Mouse (Mus musculus) limb, embryonic 12.5 days (tissue): ENCODE data around the gene Gpatch4. TPM values are rescaled to one million over a fixed set of nuclear protein-coding genes. Genes with fewer than 3 reads are reported as not detected.

Source experiments
- ATAC-seq: fragments of 200-750 bp; cut with Nextera tagmentation; 2 replicates; pipeline ENCODE4 v1.8.0; 2017; ENCODE audit warnings: low read depth, moderate TSS enrichment; ENCODE audit not compliant: insufficient number of reproducible peaks, insufficient read depth, low FRiP score, low TSS enrichment
- H3K27ac ChIP-seq: fragments of 300-500 bp; sonication (generic); 2 replicates; pipeline ENCODE4 v1.5.1; 2016; ENCODE audit warnings: mild to moderate bottlenecking, moderate library complexity
- H3K27me3 ChIP-seq: fragments of 300-500 bp; sonication (generic); 2 replicates; pipeline ENCODE4 v1.6.1; 2016; ENCODE audit warnings: mild to moderate bottlenecking, moderate library complexity
- H3K36me3 ChIP-seq: fragments of 300-500 bp; sonication (generic); 2 replicates; pipeline ENCODE4 v1.6.1; 2016; ENCODE audit warnings: mild to moderate bottlenecking, moderate library complexity
- H3K4me1 ChIP-seq: fragments of 300-500 bp; sonication (generic); replicated peaks from 2 replicates; pipeline ENCODE4 v1.6.1; 2016
- H3K4me2 ChIP-seq: fragments of 300-500 bp; sonication (generic); 2 replicates; pipeline ENCODE4 v1.6.1; 2016; ENCODE audit warnings: mild to moderate bottlenecking, moderate library complexity
- H3K4me3 ChIP-seq: fragments of 300-500 bp; sonication (generic); replicated peaks from 2 replicates; pipeline ENCODE4 v1.5.1; 2016; ENCODE audit warnings: mild to moderate bottlenecking
- H3K9ac ChIP-seq: fragments of 300-500 bp; sonication (generic); replicated peaks from 2 replicates; pipeline ENCODE4 v1.6.1; 2016; ENCODE audit warnings: mild to moderate bottlenecking, moderate library complexity
- H3K9me3 ChIP-seq: fragments of 300-500 bp; sonication (generic); 2 replicates; pipeline ENCODE4 v1.6.1; 2016; ENCODE audit warnings: mild to moderate bottlenecking, moderate library complexity
- WGBS: fragments of 180-500 bp; shearing (Covaris S2); methylation state at CpG from one replicate; pipeline ENCODE4 v1.1.7; 2016; 5-methylcytosine and 5-hydroxymethylcytosine counted together
- polyA plus RNA-seq: library from polyadenylated mRNA; unstranded; fragments of >200 nt; fragmentation: Nextera tagmentation; extraction: Ambion mirVana; gene quantifications from 2 replicates; pipeline ENCODE4 v1.2.1, GENCODE M21; 2016

The Gpatch4 gene
- polyA plus RNA-seq, 1 experiment from 2014 or later, result 30.8 TPM

GRCm38 (mm10) chr3:88101736-88102135, 58.8 kb downstream of the Gpatch4 start:
- no peak for ATAC-seq
- Histone ChIP-seq H3K4me2 (no peak overlapping the region), H3K4me3 (no peak overlapping the region), H3K36me3 (peaks cover 93% of the 10 kb centered on the region), H3K4me1 (no peaks in the 10 kb centered on the region), H3K9ac (no peak overlapping the region), H3K27me3 (no peaks in the 10 kb centered on the region), H3K9me3 (no peaks in the 10 kb centered on the region), H3K27ac (no peak overlapping the region)
- 97% methylated on average over 7 of the region's 7 CpGs for WGBS

GRCm38 (mm10) chr3:88102196-88102595, 59.3 kb downstream of the Gpatch4 start:
- ATAC-seq, result no peak
- Histone ChIP-seq H3K27ac (0 out of 2 replicates have a peak overlapping the region, but pooled peaks have one; percentile 41), H3K4me2 (no peak overlapping the region), H3K36me3 (peaks cover 92% of the 10 kb centered on the region), H3K4me1 (no peaks in the 10 kb centered on the region), H3K27me3 (no peaks in the 10 kb centered on the region), H3K9ac (no peak overlapping the region), H3K4me3 (no peak overlapping the region), H3K9me3 (no peaks in the 10 kb centered on the region)
- WGBS, result 86% methylated on average over 6 of the region's 6 CpGs

- no peaks in the 10 kb centered on the region for H3K27me3 ChIP-seq
- H3K4me3 ChIP-seq, result no peak overlapping the region
- H3K27ac ChIP-seq, result 0 out of 2 replicates have a peak overlapping the region, but pooled peaks have one; percentile 41
- no peaks in the 10 kb centered on the region for H3K9me3 ChIP-seq
- no peak for ATAC-seq
- H3K36me3 ChIP-seq, result peaks cover 93% of the 10 kb centered on the region
- no peak overlapping the region for H3K4me2 ChIP-seq
- no peak overlapping the region for H3K9ac ChIP-seq
- no peaks in the 10 kb centered on the region for H3K4me1 ChIP-seq
- WGBS, result 80% methylated on average over 6 of the region's 6 CpGs
Observed at GRCm38 (mm10) chr3:88102611-88103010, 59.7 kb downstream of the Gpatch4 start.

Other genes with a start within 250 kb of the Gpatch4 start
- gene Ntrk1, start 247.9 kb upstream of the Gpatch4 start, polyA plus RNA-seq, result 1.5 and 5.1 TPM in 2 replicates
- gene Insrr, start 246.2 kb upstream of the Gpatch4 start, polyA plus RNA-seq, result 0.40 and 0.44 TPM in 2 replicates
- 12.0 and 14.2 TPM in 2 replicates for gene Pear1, start 218.8 kb upstream of the Gpatch4 start, polyA plus RNA-seq
- not detected in 2 replicates for gene Sh2d2a, start 196.4 kb upstream of the Gpatch4 start, polyA plus RNA-seq
- 15.8 and 16.2 TPM in 2 replicates for gene Prcc, start 157.5 kb upstream of the Gpatch4 start, polyA plus RNA-seq
- 286 and 294 TPM in 2 replicates for gene Hdgf, start 136.8 kb upstream of the Gpatch4 start, polyA plus RNA-seq
- 80.4 and 85.9 TPM in 2 replicates for gene Mrpl24, start 123.6 kb upstream of the Gpatch4 start, polyA plus RNA-seq
- gene Isg20l2, start 112.8 kb upstream of the Gpatch4 start, polyA plus RNA-seq, result 83.2 and 86.4 TPM in 2 replicates
- gene Rrnad1, start 112.4 kb upstream of the Gpatch4 start, polyA plus RNA-seq, result 22.4 and 26.5 TPM in 2 replicates
- 614 and 667 TPM in 2 replicates for gene Crabp2, start 94.4 kb upstream of the Gpatch4 start, polyA plus RNA-seq
- gene Nes, start 72.0 kb upstream of the Gpatch4 start, polyA plus RNA-seq, result 29.4 and 32.5 TPM in 2 replicates
- gene Bcan, start 42.9 kb upstream of the Gpatch4 start, polyA plus RNA-seq, result 0.13 and 0.65 TPM in 2 replicates
- gene Hapln2, start 15.5 kb upstream of the Gpatch4 start, polyA plus RNA-seq, result 0.10 and 0.12 TPM in 2 replicates
- 179 and 185 TPM in 2 replicates for gene Naxe, start 15.4 kb downstream of the Gpatch4 start, polyA plus RNA-seq
- not detected in 2 replicates for gene Ttc24, start 35.2 kb downstream of the Gpatch4 start, polyA plus RNA-seq
- gene Iqgap3, start 38.9 kb downstream of the Gpatch4 start, polyA plus RNA-seq, result 24.3 and 25.6 TPM in 2 replicates
- 12.1 and 14.3 TPM in 2 replicates for gene Mef2d, start 99.3 kb downstream of the Gpatch4 start, polyA plus RNA-seq
- 1.3 TPM in 2 replicates for gene Rhbg, start 211.6 kb downstream of the Gpatch4 start, polyA plus RNA-seq
- 0.25 TPM in 1 of 2 replicates, not detected in the other for gene Gm38392, start 244.1 kb downstream of the Gpatch4 start, polyA plus RNA-seq